ENCODE assay signal across 9 mouse cellular contexts in the genomic region with DNA sequence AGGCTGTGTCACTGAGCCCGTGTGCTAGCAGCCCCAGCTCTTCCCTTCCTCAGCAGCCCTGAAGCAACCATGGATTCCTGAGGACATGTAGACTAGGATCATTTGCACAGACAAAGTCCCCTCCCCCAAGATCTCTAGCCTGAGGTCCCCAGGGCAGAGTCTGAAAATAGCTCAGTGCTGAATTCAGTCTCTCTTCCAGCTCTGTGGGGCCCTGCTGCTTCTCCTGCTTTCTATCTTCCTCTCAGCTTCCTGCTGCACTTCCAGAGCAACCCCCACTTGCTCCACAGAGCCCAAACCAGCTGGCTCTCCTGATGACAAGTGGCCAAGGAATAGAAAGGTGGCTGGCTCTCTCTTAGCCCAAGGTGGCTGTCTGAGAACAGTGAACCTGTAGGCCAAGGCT.
DNase-seq lines count a peak whose midpoint lies in the region; ATAC-seq and TF ChIP-seq lines count a peak whose summit lies in the region.
"Had no signal": no experiment of that assay in that cellular context is flagged by ENCODE, and none has a peak within 500 bp of the region (broad histone marks: within the 10 kb centered on the region; RNA-seq: fewer than 3 reads in every experiment).

No protein-coding gene starts in this region.

- TF ChIP-seq CTCF in left cerebral cortex, adult 2 months (IDR thresholded peaks at IDR 0.05) = no peak

- ATAC-seq in embryonic facial prominence, embryonic 13.5 days (ENCODE audit: insufficient number of reproducible peaks, insufficient read depth, low FRiP score, low TSS enrichment, low read depth) = no peak
- ATAC-seq in hindbrain, embryonic 14.5 days (ENCODE audit: low FRiP score) = no peak
- ATAC-seq in neural tube, embryonic 15.5 days (ENCODE audit: low FRiP score) = 0 out of 2 replicates have a peak, but pooled peaks have one; percentile 18

- peaks cover 40% of the 10 kb centered on the region for H3K4me1 ChIP-seq in embryonic facial prominence, embryonic 13.5 days
- peaks cover 32% of the 10 kb centered on the region for H3K4me1 ChIP-seq in hindbrain, embryonic 14.5 days (replicated peaks; ENCODE audit: control insufficient read depth, insufficient read depth, low read length)
- H3K4me1 ChIP-seq in neural tube, embryonic 15.5 days = peaks cover 47% of the 10 kb centered on the region

- H3K9ac ChIP-seq in embryonic facial prominence, embryonic 13.5 days = peak overlapping the region; percentile 36; the same call in 1 of the 2 replicates
- H3K9ac ChIP-seq in hindbrain, embryonic 14.5 days = peak overlapping the region; percentile 12; the same call in 1 of the 2 replicates
- no peak overlapping the region for H3K9ac ChIP-seq in neural tube, embryonic 15.5 days (replicated peaks)

- H3K27ac ChIP-seq in left cerebral cortex, adult 2 months = peak overlapping the region; percentile 88
- peak overlapping the region; percentile 33; the same call in 1 of the 2 replicates for H3K27ac ChIP-seq in embryonic facial prominence, embryonic 13.5 days
- H3K27ac ChIP-seq in hindbrain, embryonic 14.5 days = peak overlapping the region; percentile 75
- H3K27ac ChIP-seq in neural tube, embryonic 15.5 days (replicated peaks) = peak overlapping the region; percentile 74

- H3K9me3 ChIP-seq in embryonic facial prominence, embryonic 13.5 days = no peaks in the 10 kb centered on the region
- H3K9me3 ChIP-seq in hindbrain, embryonic 14.5 days (ENCODE audit: control insufficient read depth, low read length) = no peaks in the 10 kb centered on the region
- no peaks in the 10 kb centered on the region for H3K9me3 ChIP-seq in neural tube, embryonic 15.5 days (replicated peaks)

- no peaks in the 10 kb centered on the region for H3K27me3 ChIP-seq in embryonic facial prominence, embryonic 13.5 days
- H3K27me3 ChIP-seq in hindbrain, embryonic 14.5 days (ENCODE audit: control insufficient read depth, insufficient read depth, low read length) = no peaks in the 10 kb centered on the region
- H3K27me3 ChIP-seq in neural tube, embryonic 15.5 days (replicated peaks) = no peaks in the 10 kb centered on the region

- 14% methylated on average over 1 of the region's 1 CpGs for WGBS in embryonic facial prominence, embryonic 13.5 days
- WGBS in hindbrain, embryonic 14.5 days = 29% methylated on average over 1 of the region's 1 CpGs
- WGBS in neural tube, embryonic 15.5 days = 35% methylated on average over 1 of the region's 1 CpGs

- intact Hi-C loops in left cerebral cortex, adult 2 months (cut with DNase I) = no loop called here

- DNase-seq in left cerebral cortex, adult 2 months (ENCODE audit: extremely low spot score in 1 of 2, low spot score in 2 of 2) = no peak
- DNase-seq in left cerebral cortex, adult 8-10 months (ENCODE audit: low spot score in 2 of 2) = no peak
- DNase-seq in hindbrain, embryonic 14.5 days (ENCODE audit: low spot score) = no peak
- DNase-seq in left cerebral cortex, adult 11 months (ENCODE audit: low spot score) = no peak
- DNase-seq in adrenal gland, adult 8-10 months = no peak
- DNase-seq in testis, postnatal 14 days (ENCODE audit: low spot score) = no peak

- H3K36me3 ChIP-seq in embryonic facial prominence, embryonic 13.5 days = no peaks in the 10 kb centered on the region
- peaks cover 8% of the 10 kb centered on the region; the same call in 1 of the 2 replicates for H3K36me3 ChIP-seq in hindbrain, embryonic 14.5 days (replicated peaks; ENCODE audit: control insufficient read depth, insufficient read depth)
- no peaks in the 10 kb centered on the region for H3K36me3 ChIP-seq in neural tube, embryonic 15.5 days

- peak overlapping the region; percentile 14 for H3K4me2 ChIP-seq in embryonic facial prominence, embryonic 13.5 days
- H3K4me2 ChIP-seq in hindbrain, embryonic 14.5 days (replicated peaks) = no peak overlapping the region
- H3K4me2 ChIP-seq in neural tube, embryonic 15.5 days = no peak overlapping the region

- no peak overlapping the region for H3K4me3 ChIP-seq in left cerebral cortex, adult 2 months
- no peak overlapping the region for H3K4me3 ChIP-seq in embryonic facial prominence, embryonic 13.5 days
- H3K4me3 ChIP-seq in hindbrain, embryonic 14.5 days (replicated peaks; ENCODE audit: low read length) = no peak overlapping the region
- no peak overlapping the region for H3K4me3 ChIP-seq in neural tube, embryonic 15.5 days (replicated peaks)
- H3K4me3 ChIP-seq: myocyte had no signal

Comparison
In these comparisons a context has a peak if more than half of its experiments do, and no peak if none do; other contexts are left out.
1. H3K27ac ChIP-seq: peak in every context shown above with its lines; median percentile 88 in left cerebral cortex, adult 2 months; 75 in hindbrain, embryonic 14.5 days; 74 in neural tube, embryonic 15.5 days; 33 in embryonic facial prominence, embryonic 13.5 days.